Mouse (Mus musculus): ENCODE data around the gene Uba1.

- TF ChIP-seq ZNF384 (IDR thresholded peaks at IDR 0.05; ENCODE audit: low read depth, low read length) (peak; percentile 74), HCFC1 (IDR thresholded peaks at IDR 0.05; ENCODE audit: borderline replicate concordance, insufficient read depth, low read length) (peak; percentile 91)
These were observed at the start of gene Uba1 for GRCm38 (mm10) chrX:20658026-20658652.
